Mouse (Mus musculus) thymus, adult 2 months (tissue): ENCODE data around the gene Olfr1054. TPM values are rescaled to one million over a fixed set of nuclear protein-coding genes. Genes with fewer than 3 reads are reported as not detected.

Experiments used
- DNase-seq: peaks from one replicate; pipeline ENCODE4 v3.0.0; 2021
- H3K27ac ChIP-seq: fragments of 200-500 bp; 2 replicates; pipeline ENCODE4 v1.5.1; 2012; ENCODE audit warnings: low read length, control low read depth; ENCODE audit not compliant: control insufficient read depth, insufficient read depth
- H3K27me3 ChIP-seq: fragments of 200-500 bp; 2 replicates; pipeline ENCODE4 v1.6.1; 2012; ENCODE audit warnings: mild to moderate bottlenecking, low read length, moderate library complexity, mixed read lengths; ENCODE audit not compliant: control insufficient read depth, insufficient read depth
- H3K36me3 ChIP-seq: fragments of 200-500 bp; 2 replicates; pipeline ENCODE4 v1.6.1; 2012; ENCODE audit warnings: mild to moderate bottlenecking, low read length, moderate library complexity; ENCODE audit not compliant: control insufficient read depth, insufficient read depth
- H3K4me1 ChIP-seq: fragments of 200-500 bp; replicated peaks from 2 replicates; pipeline ENCODE4 v1.6.1; 2012; ENCODE audit warnings: low read length; ENCODE audit not compliant: control insufficient read depth, insufficient read depth
- H3K4me3 ChIP-seq: fragments of 200-500 bp; 2 replicates; pipeline ENCODE4 v1.5.1; 2012; ENCODE audit warnings: mild to moderate bottlenecking, low read length, control low read depth, moderate library complexity; ENCODE audit not compliant: control insufficient read depth, insufficient read depth
- CTCF ChIP-seq: fragments of 200-500 bp; IDR thresholded peaks from 2 replicates; pipeline ENCODE4 v1.5.1; 2012; ENCODE audit warnings: mild to moderate bottlenecking, control low read depth, low read length, moderate library complexity, borderline replicate concordance; ENCODE audit not compliant: control insufficient read depth, poor library complexity, insufficient read depth; ENCODE audit errors: extremely low read depth
- POLR2A ChIP-seq: fragments of 200-500 bp; IDR thresholded peaks from 2 replicates; pipeline ENCODE4 v1.6.1; 2012; ENCODE audit warnings: mild to moderate bottlenecking, low read length, control low read depth, moderate library complexity; ENCODE audit not compliant: control insufficient read depth, poor library complexity, insufficient read depth; ENCODE audit errors: extremely low read depth
- polyA plus RNA-seq: library from polyadenylated mRNA; depleted of rRNA; stranded (reverse); fragments of >200 nt; gene quantifications from 2 replicates; pipeline ENCODE4 v1.2.3, GENCODE M21; 2012; rRNA removed

Olfr1054 gene
- polyA plus RNA-seq, 1 experiment: not detected

- no peak for DNase-seq
- Histone ChIP-seq H3K27ac (no peak within 1 kb of the TSS), H3K4me3 (no peak within 1 kb of the TSS), H3K4me1 (no peaks in the 10 kb centered on the region), H3K27me3 (no peaks in the 10 kb centered on the region), H3K36me3 (no peaks in the 10 kb centered on the region)
- TF ChIP-seq CTCF (no peak), POLR2A (no peak)
These were observed 43.1 kb downstream of the Olfr1054 start, which contains the start of gene Olfr1052 for GRCm38 (mm10) chr2:86292155-86292554. Olfr1052 (plus strand) TSS chr2:86292455.

Other genes with a start within 250 kb of the Olfr1054 start
- gene Olfr1037, start 248.0 kb downstream of the Olfr1054 start, polyA plus RNA-seq: not detected in 2 replicates
- not detected in 2 replicates for gene Olfr1039, start 199.5 kb downstream of the Olfr1054 start, polyA plus RNA-seq
- gene Olfr1040, start 188.7 kb downstream of the Olfr1054 start, polyA plus RNA-seq: not detected in 2 replicates
- not detected in 2 replicates for gene Olfr1042, start 173.6 kb downstream of the Olfr1054 start, polyA plus RNA-seq
- not detected in 2 replicates for gene Olfr1043, start 167.9 kb downstream of the Olfr1054 start, polyA plus RNA-seq
- not detected in 2 replicates for gene Olfr1044, start 157.6 kb downstream of the Olfr1054 start, polyA plus RNA-seq
- not detected in 2 replicates for gene Olfr52, start 149.8 kb downstream of the Olfr1054 start, polyA plus RNA-seq
- not detected in 2 replicates for gene Olfr1045, start 132.4 kb downstream of the Olfr1054 start, polyA plus RNA-seq
- not detected in 2 replicates for gene Olfr1046, start 116.1 kb downstream of the Olfr1054 start, polyA plus RNA-seq
- not detected in 2 replicates for gene Olfr1047, start 104.0 kb downstream of the Olfr1054 start, polyA plus RNA-seq
- not detected in 2 replicates for gene Olfr1048, start 95.1 kb downstream of the Olfr1054 start, polyA plus RNA-seq
- not detected in 2 replicates for gene Olfr1049, start 77.1 kb downstream of the Olfr1054 start, polyA plus RNA-seq
- gene Olfr1051, start 56.3 kb downstream of the Olfr1054 start, polyA plus RNA-seq: not detected in 2 replicates
- not detected in 2 replicates for gene Olfr1052, start 43.0 kb downstream of the Olfr1054 start, polyA plus RNA-seq
- not detected in 2 replicates for gene Olfr1053, start 20.1 kb downstream of the Olfr1054 start, polyA plus RNA-seq
- not detected in 2 replicates for gene Olfr1055, start 14.9 kb upstream of the Olfr1054 start, polyA plus RNA-seq
- not detected in 2 replicates for gene Olfr1056, start 27.0 kb upstream of the Olfr1054 start, polyA plus RNA-seq
- gene Olfr1057, start 43.0 kb upstream of the Olfr1054 start, polyA plus RNA-seq: not detected in 2 replicates
- gene Olfr1058, start 53.1 kb upstream of the Olfr1054 start, polyA plus RNA-seq: not detected in 2 replicates
- not detected in 2 replicates for gene Olfr1061, start 78.6 kb upstream of the Olfr1054 start, polyA plus RNA-seq
- 0.15 TPM in 1 of 2 replicates, not detected in the other for gene Olfr1062, start 91.3 kb upstream of the Olfr1054 start, polyA plus RNA-seq
- 0.09 TPM in 1 of 2 replicates, not detected in the other for gene Olfr1065, start 115.2 kb upstream of the Olfr1054 start, polyA plus RNA-seq
- not detected in 2 replicates for gene Olfr1066, start 120.8 kb upstream of the Olfr1054 start, polyA plus RNA-seq
- not detected in 2 replicates for gene Olfr228, start 152.0 kb upstream of the Olfr1054 start, polyA plus RNA-seq
- gene Olfr1076, start 173.0 kb upstream of the Olfr1054 start, polyA plus RNA-seq: not detected in 2 replicates
- gene Olfr1079, start 207.0 kb upstream of the Olfr1054 start, polyA plus RNA-seq: not detected in 2 replicates
- gene Olfr1080, start 222.8 kb upstream of the Olfr1054 start, polyA plus RNA-seq: not detected in 2 replicates